Mouse (Mus musculus) gastrocnemius, postnatal 4 days (tissue): ENCODE results near the gene Ptpn11. TPM values are rescaled to one million over a fixed set of nuclear protein-coding genes. Genes with fewer than 3 reads are reported as not detected.
"Not testable (repeated sequence)": the region's sequence is repeated elsewhere in the genome, so short reads cannot be mapped to it uniquely, and the experiment has no call there.

Source experiments
- DNase-seq, 2 experiments: peaks; one replicate each; pipeline ENCODE4 v3.0.0; 2021 to 2022; ENCODE audit warnings: low spot score in 2 of 2, mixed read lengths in 2 of 2
- long read RNA-seq, 2 experiments: library from polyadenylated mRNA; stranded (forward); transcript quantifications; one replicate each; pipeline ENCODE4 v2.0.0; 2021
- total RNA-seq, 2 experiments: library from RNA; stranded (reverse); gene quantifications; 2 replicates each; pipeline ENCODE4 v1.2.3; 2021

Gene Ptpn11
- 10 to 100 TPM; 82.3 to 85.0 TPM for total RNA-seq
- long read RNA-seq, experiment 1, full-length matches to known transcripts = 6 of 13 reads
- long read RNA-seq, experiment 1, partial matches to known transcripts = 1 of 13 reads
- long read RNA-seq, experiment 1, other reads (novel, unspliced or antisense) = 6 of 13 reads
- long read RNA-seq, experiment 2, full-length matches to known transcripts = 8 of 23 reads
- long read RNA-seq, experiment 2, partial matches to known transcripts = 3 of 23 reads
- long read RNA-seq, experiment 2, other reads (novel, unspliced or antisense) = 12 of 23 reads

DNA sequence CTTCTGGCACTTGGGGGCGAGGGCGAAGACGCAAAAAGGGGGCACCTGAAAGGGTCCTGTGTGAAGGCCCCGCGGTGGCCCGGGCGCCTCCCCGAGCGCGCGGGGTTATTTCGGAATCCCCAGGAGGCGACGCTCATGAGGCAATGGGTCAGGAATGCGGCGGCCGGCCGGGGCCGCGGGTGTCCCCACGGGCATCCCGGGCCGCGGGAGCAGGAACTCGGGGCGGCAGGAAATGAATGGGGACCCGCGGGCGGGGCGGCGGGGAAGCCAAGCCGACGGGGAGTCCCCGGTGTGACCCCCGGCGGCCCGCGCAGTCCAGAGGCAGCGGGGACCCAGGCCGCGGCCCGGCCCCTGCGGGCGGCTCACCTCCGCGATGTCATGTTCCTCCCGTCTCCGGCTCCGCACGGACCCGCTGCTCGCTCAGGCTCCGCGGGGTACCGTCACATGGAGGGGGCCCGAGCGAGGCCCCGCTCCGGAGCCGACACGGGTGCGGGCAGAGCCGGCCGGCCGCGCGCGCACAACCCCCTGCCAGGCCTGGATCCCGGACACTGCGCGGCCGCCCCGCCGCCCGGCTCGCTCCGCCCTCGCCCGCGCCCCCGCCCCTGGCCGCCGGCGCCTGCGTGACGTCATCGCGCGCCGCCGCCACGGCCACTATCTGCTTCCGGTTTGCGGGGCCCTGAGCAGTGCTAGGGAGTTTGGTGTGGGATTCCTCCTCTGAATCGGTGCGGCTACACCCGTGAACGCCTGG, at the start of gene Ptpn11:
Ptpn11 (minus strand) TSS at position 562 of the 748 bp plus-strand sequence.
- DNase-seq = peak; percentile 85 to 89

- DNase-seq = no peak
Observed at GRCm38 (mm10) chr5:121239846-121240245, 48.6 kb upstream of the Ptpn11 start.

DNA sequence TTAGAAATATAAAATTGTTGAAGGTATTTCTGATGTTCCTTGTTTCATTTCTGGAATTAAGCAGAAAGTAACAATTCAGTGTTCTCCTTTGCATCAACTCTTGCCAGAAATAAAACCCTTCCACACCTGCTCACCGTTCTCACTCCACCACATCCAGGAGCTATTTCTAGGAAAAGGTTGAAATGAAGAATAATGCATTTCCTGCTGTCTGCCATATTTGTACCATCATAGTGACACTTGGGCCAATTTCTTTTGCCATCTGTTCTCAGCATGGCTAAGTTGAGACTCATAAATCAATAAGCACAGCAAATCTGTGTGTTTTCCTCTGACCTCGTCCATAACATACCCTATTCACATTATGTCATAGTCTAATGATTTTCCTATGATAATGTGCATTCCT, 47.0 kb upstream of the Ptpn11 start:
- no peak for DNase-seq

DNA sequence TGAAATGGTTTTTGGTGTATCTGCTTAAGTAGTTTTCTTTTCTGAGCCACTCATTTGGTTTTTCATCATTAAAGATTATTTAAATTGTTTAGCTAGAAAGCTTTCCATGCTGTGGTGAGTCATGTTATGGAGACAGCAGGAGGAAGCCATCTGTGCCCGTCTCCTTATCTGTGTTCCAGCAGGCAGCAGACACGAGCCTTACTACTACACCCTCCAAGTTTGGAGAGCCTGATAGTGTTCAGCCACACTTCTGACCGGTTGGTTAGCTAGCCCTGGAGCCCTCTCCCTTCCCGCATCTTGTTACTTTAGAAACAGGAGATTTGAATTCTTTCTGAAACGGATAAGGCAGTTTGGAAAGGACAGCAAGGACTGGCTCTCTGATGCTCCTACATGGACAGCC, 45.0 kb upstream of the Ptpn11 start:
- DNase-seq = no peak

DNA sequence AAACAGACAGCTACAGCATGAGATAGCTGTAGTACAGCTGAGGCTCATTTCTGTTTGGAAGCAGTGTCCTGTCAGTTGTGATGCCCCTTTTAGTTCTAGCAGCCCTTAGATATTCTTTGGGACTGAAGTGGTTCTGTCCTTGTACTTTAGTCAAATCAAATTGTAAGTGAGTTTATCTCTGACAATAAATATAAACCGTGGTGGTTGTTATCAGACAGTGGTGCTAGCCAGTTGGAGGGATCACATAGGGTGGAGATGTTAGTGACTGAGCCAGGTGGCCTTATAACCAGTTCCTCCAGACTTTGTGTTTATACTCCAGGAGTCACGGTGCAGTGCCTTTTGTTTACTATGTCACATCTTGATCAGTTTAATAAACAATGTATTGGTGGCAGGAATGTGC, 42.5 kb upstream of the Ptpn11 start:
- DNase-seq = no peak

- DNase-seq = no peak
Observed at GRCm38 (mm10) chr5:121232789-121233188, 41.6 kb upstream of the Ptpn11 start.

GRCm38 (mm10) chr5:121230811-121231210, 39.6 kb upstream of the Ptpn11 start:
- DNase-seq = no peak

DNA sequence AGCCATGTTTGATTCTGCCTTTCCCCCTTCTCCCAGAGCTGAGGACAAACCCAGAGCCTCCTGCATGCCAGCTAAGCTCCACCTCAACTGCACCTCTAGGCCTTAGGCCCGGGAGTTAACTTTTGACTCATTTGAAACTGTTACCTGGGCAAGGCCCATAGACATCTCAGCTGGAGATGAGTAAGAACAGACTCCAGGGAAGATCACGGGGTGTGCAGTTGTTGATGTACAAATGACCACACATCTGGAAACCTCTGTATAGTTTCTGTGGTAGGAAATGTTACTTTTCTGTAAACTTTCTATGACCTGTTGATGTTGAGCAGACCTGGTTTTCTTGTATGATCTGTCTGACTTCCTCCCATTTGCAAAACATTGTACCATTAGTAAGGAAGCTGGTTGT, 38.0 kb upstream of the Ptpn11 start:
- no peak for DNase-seq

DNA sequence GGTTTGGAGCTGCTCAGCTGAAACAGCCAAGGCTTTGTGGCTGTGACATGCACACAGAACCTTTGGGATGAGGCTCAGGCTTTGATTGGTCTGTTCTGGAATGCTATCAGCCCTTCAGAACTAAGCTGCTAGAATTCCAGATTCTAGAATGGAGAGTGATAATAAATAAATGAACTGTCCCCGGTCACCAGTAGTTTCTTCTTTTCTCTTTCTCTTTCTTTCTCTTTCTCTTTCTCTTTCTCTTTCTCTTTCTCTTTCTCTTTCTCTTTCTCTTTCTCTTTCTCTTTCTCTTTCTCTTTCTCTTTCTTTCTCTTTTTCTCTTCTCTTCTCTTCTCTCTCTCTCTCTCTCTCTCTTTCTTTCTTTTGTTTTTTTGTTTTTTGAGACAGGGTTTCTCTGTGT, 36.1 kb upstream of the Ptpn11 start:
- not testable (repeated sequence) for DNase-seq

- DNase-seq = no peak
Observed at GRCm38 (mm10) chr5:121226845-121227244, 35.6 kb upstream of the Ptpn11 start.

- DNase-seq = no peak
Observed at GRCm38 (mm10) chr5:121226406-121226805, 35.2 kb upstream of the Ptpn11 start.

- no peak for DNase-seq
Observed at GRCm38 (mm10) chr5:121225854-121226253, 34.7 kb upstream of the Ptpn11 start.

GRCm38 (mm10) chr5:121224856-121225255, 33.7 kb upstream of the Ptpn11 start:
- DNase-seq = no peak

GRCm38 (mm10) chr5:121224020-121224419, 32.8 kb upstream of the Ptpn11 start:
- not testable (repeated sequence) for DNase-seq

DNA sequence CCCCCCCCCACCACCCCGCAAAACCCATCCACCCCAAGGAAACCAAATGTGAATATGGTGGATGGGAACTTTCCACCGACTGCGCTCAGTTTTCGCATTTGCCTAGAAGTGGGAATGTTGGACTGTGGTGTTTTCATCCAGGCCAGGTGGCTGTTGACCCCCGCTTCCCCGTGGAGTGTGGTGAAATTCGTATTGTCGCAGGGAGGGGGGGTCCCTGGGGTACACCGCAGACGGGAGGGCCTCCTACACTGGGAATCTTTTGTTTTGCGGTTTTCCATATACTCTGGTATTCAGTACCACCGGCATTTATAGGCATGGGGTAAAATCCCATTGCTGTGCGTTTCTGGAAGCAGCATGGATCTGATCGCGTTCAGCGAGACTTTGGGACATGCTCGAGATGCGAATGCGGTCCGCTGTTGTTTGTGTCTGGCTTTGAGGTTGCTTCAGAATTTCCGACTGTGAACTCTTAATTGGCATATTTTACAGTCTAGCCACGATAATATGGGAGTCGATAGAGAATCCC, 30.2 kb upstream of the Ptpn11 start:
- DNase-seq = no peak

DNA sequence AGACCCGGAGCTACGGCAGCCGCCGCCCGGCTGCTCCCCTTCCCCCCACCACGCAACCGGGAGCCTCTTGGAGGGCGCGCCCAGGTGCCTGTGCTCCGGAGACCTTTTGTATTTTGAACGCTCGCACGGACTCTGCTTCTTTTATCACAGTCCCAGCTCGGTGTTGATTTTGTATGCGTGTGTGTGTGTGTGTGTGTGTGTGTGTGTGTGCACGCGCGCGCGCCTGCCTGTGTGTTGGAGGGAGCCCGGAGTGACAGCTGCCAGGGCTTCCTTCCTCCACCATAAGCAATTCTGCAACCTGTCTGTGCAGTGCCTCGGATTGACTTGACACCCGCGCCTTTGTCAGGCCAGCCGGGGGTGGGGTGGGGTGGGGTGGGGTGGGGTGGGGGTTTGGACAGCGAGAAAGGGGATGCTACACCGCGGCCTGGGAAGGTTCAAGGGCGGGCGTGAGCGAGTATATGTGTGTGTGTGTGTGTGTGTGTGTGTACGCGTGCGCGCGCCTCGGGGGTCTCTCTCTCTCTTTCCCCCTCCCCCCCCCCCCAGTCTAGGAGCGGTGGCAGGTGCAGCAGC, 29.6 kb upstream of the Ptpn11 start:
- DNase-seq = no peak

GRCm38 (mm10) chr5:121219980-121220731, 29.0 kb upstream of the Ptpn11 start, which contains the start of gene Hectd4:
TSS of gene Hectd4 (plus strand) at chr5:121220219.
- DNase-seq = peak; percentile 98 to 99

- no peak for DNase-seq
Observed at GRCm38 (mm10) chr5:121219190-121219589, 28.0 kb upstream of the Ptpn11 start.

GRCm38 (mm10) chr5:121217313-121217634, 26.1 kb upstream of the Ptpn11 start:
- no peak for DNase-seq

DNA sequence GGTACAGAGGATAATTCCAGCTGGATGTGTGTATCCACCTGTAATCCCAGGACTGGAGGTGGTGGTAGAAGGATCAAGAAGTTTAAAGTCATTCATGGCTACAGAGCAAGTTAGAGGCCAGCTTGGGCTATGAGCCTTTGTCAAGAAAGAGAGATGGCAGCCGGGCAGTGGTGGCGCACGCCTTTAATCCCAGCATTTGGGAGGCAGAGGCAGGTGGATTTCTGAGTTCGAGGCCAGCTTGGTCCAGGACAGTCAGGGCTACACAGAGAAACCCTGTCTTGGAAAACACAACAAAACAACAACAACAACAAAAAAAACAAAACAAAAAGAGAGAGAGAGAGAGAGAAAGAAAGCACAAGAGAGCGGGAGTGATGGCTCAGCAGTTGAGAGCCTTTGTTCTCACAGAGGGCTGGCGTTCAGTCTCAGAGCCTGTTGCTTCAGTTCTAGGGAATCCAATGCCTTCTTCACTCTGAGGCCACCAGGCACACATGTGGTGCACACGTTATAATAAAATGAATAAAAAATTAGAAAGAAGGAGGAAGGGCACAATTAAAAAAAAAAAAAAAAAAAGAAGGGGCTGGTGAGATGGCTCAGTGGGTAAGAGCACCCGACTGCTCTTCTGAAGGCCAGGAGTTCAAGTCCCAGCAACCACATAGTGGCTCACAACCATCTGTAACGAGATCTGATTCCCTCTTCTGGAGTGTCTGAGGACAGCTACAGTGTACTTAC, 25.6 kb upstream of the Ptpn11 start:
- not testable (repeated sequence) for DNase-seq

GRCm38 (mm10) chr5:121216126-121216446, 24.9 kb upstream of the Ptpn11 start:
- DNase-seq = no peak
